Comparison of ENCODE assay signal across 9 mouse cellular contexts in the genomic region with DNA sequence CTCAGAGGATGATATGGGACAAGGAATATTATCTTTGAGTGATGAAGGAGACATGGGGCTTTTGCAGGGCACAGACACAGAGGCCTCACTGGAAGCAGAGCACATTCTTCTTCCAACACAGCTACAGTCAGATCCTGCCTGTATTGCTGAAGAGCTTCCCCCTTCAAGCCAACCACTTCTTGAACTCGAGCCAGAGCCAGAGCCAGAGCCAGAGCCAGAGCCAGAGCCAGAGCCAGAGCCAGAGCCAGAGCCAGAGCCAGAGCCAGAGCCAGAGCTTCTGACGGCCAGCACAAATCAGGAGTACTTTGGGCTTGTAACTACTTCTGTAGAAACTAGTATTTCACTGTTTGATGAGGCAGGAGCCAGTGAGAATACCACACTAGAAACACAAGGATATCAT.
DNase-seq lines count a peak whose midpoint lies in the region; ATAC-seq lines count a peak whose summit lies in the region.
"Had no signal": no experiment of that assay in that cellular context is flagged by ENCODE, and none has a peak within 500 bp of the region (broad histone marks: within the 10 kb centered on the region; RNA-seq: fewer than 3 reads in every experiment).

No protein-coding gene starts in this region.

- intact Hi-C loops in heart, postnatal 14 days (cut with DNase I), result no loop called here

- H3K36me3 ChIP-seq in midbrain, embryonic 13.5 days, result peaks cover 10% of the 10 kb centered on the region

- no peak overlapping the region for H3K4me3 ChIP-seq in midbrain, embryonic 13.5 days (replicated peaks)

- no peak for ATAC-seq in midbrain, embryonic 13.5 days

- no peaks in the 10 kb centered on the region for H3K9me3 ChIP-seq in midbrain, embryonic 13.5 days

- no peak overlapping the region for H3K27ac ChIP-seq in midbrain, embryonic 13.5 days

- peak; percentile 6 for DNase-seq in kidney, postnatal 10 days
- DNase-seq in kidney, adult 8-10 months, result no peak
- peak; percentile 27 for DNase-seq in adrenal gland, postnatal 25 days
- peak; percentile 9 for DNase-seq in cerebellum, adult 9-11 months
- DNase-seq in heart, postnatal 14 days, result peak; percentile 19 to 55
- no peak for DNase-seq in urinary bladder, adult 18-20 months (ENCODE audit: low spot score in 2 of 2)
- DNase-seq: kidney, adult 11 months; thymus, adult 18-20 months had no signal

- H3K27me3 ChIP-seq in midbrain, embryonic 13.5 days, result no peaks in the 10 kb centered on the region

- H3K9ac ChIP-seq in midbrain, embryonic 13.5 days (replicated peaks), result no peak overlapping the region

- no peak overlapping the region for H3K4me2 ChIP-seq in midbrain, embryonic 13.5 days (replicated peaks)

- no peaks in the 10 kb centered on the region for H3K4me1 ChIP-seq in midbrain, embryonic 13.5 days (replicated peaks)

- WGBS in midbrain, embryonic 13.5 days, result 98% methylated on average over 2 of the region's 2 CpGs

Comparison
In these comparisons a context has a peak if more than half of its experiments do, and no peak if none do; other contexts are left out.
1. DNase-seq: peak in kidney, postnatal 10 days (single experiment), adrenal gland, postnatal 25 days (single experiment), cerebellum, adult 9-11 months (single experiment) and heart, postnatal 14 days (2 of 2); none in kidney, adult 8-10 months (0 of 2) and urinary bladder, adult 18-20 months (0 of 2).